Mouse (Mus musculus) adrenal gland, postnatal 25 days (tissue): ENCODE results near the gene Il17ra. TPM values are rescaled to one million over a fixed set of nuclear protein-coding genes. Genes with fewer than 3 reads are reported as not detected.

Experiments
- DNase-seq: peaks from one replicate; pipeline ENCODE4 v3.0.0; 2021; ENCODE audit warnings: mixed read lengths
- long read RNA-seq: library from polyadenylated mRNA; stranded (forward); transcript quantifications from one replicate; pipeline ENCODE4 v2.0.0, GENCODE M21; 2021
- total RNA-seq: library from RNA; stranded (reverse); gene quantifications from 2 replicates; pipeline ENCODE4 v1.2.3, GENCODE M21; 2021

The Il17ra gene
- total RNA-seq = 10.2 and 14.5 TPM in 2 replicates
- long read RNA-seq, partial matches to known transcripts = 1 of 3 reads
- long read RNA-seq, other reads (novel, unspliced or antisense) = 2 of 3 reads

GRCm38 (mm10) chr6:120463086-120463871, at the start of gene Il17ra:
Gene Il17ra, plus strand, starts transcription at chr6:120463247.
- peak; percentile 77 for DNase-seq

DNA sequence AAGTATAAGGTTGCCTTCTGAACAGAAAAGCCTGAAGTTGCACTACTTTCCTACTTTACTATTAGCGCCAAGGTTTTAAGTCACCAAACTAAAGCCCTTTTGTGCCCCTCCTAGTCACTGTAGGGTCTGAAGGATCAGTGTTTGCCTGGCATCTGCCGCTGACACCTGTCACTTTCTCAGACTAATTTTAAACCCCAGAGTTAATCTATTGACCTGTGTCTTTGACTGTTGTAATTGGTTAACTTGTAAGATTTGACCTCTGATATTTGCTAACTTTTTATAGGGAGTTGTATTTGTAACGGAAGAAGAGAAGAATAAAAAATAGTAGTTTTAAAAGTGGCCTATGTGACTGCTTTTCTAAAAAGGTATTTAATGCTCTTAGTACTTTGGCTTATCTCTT, 24.9 kb upstream of the Il17ra start:
- DNase-seq = no peak

GRCm38 (mm10) chr6:120442171-120442749, 20.8 kb upstream of the Il17ra start:
- DNase-seq = no peak

GRCm38 (mm10) chr6:120443363-120444355, 19.4 kb upstream of the Il17ra start:
- no peak for DNase-seq

DNA sequence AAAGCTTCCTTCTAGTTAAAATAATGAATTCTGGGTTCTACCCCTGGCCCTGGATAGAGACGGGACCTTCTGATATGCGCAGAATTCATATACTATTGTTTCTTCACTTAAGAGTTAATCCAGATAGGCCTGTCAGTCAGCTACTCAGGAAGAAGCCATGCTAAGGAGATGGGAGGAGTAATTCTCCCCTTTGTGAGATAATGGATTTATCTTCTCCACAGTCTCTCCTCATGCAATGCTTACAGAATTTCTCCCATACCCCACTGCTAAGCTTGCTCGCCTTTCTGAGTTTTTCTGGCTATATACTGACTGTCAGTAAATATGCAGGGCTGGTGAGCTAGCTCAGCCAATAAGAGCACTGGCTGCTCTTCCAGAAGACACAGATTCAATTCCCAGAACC, 12.8 kb upstream of the Il17ra start:
- no peak for DNase-seq

DNA sequence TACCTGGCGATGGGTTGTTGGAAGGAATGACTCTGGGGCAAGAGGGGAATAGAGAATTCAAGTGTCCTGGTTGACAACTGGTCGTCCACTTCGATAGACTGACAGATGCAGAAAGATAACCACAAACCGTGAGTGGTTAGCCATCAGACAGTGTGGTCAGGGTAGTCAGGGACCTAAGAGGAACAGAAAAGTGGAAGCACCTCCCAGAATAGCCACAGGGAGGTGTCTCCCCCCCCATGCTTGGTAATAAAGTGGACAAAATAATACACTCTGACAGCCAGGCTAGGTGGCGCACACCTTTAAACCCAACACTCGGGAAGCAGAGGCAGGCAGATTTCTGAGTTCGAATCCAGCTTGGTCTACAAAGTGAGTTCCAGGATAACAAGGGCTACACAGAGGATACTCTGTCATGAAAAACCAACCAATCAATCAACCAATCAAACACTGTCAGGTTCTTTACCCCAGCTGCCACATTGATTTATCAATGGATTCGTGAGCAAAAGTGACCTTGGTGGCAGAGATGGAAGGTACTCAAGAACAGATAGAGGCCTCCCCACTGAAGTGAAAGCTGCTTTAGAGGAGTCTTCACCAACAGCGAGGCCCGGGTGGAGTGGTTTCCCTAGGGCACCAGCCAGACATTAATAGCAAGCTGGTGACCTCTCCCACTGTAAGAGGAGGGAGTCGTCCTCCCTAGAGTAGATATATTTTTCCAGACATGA, 10.5 kb upstream of the Il17ra start:
- DNase-seq = no peak

GRCm38 (mm10) chr6:120453103-120453445, 10.0 kb upstream of the Il17ra start:
- no peak for DNase-seq

DNA sequence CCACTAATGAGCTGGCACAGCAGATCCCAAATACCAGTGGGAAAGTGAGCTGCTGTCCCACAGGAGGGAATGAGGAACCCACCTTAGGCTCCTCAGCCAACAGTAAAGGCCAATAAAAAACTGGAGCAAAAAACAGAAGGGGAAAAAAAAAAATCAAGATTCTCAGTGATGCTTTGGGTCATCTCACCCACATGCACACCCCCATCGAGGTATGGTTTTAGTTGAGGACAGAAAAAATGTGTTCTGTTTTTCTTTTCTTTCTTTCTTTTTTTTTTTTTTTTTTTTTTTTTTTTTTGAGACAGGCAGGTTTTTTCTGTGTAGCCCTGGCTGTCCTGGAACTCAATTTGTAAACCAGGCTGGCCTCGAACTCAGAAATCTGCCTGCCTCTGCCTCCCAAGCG, 9.5 kb upstream of the Il17ra start:
- no peak for DNase-seq

DNA sequence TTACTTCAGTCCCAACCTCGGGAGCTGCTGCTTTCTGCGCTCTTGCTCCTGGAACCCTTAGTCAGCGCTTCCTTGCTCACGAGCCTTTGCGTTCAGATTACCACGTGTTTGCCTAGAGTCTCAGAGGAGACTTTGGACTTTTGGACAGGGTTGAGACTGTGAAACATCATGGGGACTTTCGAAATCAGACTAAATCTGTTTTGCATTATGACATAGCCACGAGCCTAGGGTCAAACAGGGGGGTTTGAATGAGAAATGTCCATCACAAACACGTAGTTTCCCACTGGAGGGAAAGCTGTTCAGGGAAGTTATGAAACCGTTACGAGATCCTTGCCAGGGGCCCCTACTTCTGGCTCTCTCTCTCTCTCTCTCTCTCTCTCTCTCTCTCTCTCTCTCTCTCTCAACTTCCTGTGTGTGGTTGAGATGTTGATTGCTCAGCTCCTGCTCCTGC, 8.4 kb upstream of the Il17ra start:
- no peak for DNase-seq

- DNase-seq = no peak
Measured at GRCm38 (mm10) chr6:120457074-120457473, 6.0 kb upstream of the Il17ra start.

DNA sequence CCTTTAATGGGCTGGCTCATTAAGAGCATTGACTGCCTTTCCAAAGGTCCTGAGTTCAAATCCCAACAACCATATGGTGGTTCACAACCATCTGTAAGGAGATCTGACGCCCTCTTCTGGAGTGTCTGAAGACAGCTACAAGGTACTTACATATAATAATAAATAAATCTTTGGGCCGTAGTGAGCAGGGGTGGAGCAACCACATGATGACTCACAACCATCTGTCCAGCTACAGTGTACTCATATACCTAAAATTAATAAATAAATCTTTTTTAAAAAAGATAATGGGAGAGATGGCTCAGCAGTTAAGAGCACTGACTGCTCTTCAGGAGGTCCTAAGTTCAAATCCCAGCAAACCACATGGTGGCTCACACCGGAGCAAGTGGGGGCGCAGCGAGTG, 5.3 kb upstream of the Il17ra start:
- no peak for DNase-seq

- no peak for DNase-seq
Measured at GRCm38 (mm10) chr6:120461217-120461616, 1.8 kb upstream of the Il17ra start.

DNA sequence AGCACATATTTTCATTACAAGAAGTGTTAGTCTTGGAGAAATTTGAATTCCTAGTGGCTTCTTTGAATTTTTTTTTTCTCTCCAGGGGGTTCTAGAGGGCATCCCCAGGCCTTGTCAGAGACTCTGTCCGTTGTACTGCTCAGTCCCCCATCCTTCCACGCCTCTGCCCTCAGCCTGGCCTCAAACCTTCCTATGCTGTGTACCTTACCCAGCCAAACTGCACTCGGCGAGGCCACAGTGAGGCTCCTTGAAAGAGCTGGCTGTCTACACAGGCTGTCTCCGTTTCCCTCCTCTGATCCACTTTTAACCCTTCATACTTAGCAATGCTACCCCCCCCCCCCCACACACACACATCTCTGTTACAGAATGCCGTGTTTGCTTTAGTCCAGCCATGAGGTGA, 796 bp upstream of the Il17ra start:
- DNase-seq = no peak

DNA sequence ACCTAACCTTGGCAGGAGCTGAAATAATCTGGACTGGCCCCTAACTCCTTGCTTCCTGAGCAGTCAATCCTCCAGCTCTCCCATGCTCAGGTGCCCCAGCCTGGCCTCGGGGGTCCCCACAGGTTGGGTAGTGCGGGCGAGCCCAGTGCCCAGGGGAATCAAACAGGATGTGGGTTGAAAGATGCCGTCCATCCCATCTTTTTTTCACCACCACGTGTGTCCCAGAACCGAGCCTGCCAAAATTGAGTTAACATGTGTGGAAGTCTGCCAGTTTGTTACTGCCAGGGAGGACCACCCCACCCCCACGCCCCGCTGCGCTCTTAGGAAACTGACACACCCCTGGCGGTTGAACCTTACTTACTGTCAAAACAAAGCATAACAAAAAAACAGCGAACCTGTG, 837 bp downstream of the Il17ra start:
- DNase-seq = peak; percentile 18

- DNase-seq = no peak
Measured at GRCm38 (mm10) chr6:120464406-120464939, 1.4 kb downstream of the Il17ra start.

GRCm38 (mm10) chr6:120465393-120465792, 2.3 kb downstream of the Il17ra start:
- DNase-seq = no peak

- no peak for DNase-seq
Measured at GRCm38 (mm10) chr6:120466609-120467329, 3.7 kb downstream of the Il17ra start.

- no peak for DNase-seq
Measured at GRCm38 (mm10) chr6:120468259-120468658, 5.2 kb downstream of the Il17ra start.

GRCm38 (mm10) chr6:120469268-120469667, 6.2 kb downstream of the Il17ra start:
- no peak for DNase-seq

- DNase-seq = no peak
Measured at GRCm38 (mm10) chr6:120469770-120470169, 6.7 kb downstream of the Il17ra start.

- DNase-seq = no peak
Measured at GRCm38 (mm10) chr6:120470666-120471065, 7.6 kb downstream of the Il17ra start.
